Mouse (Mus musculus): ENCODE measurements around the gene Prrt2.

GRCm38 (mm10) chr7:127020031-127020430, 980 bp downstream of the Prrt2 start:
- TF ChIP-seq CTCF (IDR thresholded peaks at IDR 0.05; ENCODE audit: borderline replicate concordance, insufficient read depth, low read depth, low read length) (no peak), POLR2A (IDR thresholded peaks at IDR 0.05; ENCODE audit: borderline replicate concordance, insufficient read depth, low read length) (0 out of 2 replicates have a peak, but pooled peaks have one; percentile 14)

Data from cerebellum, adult 2 months (tissue).